Comparison of ENCODE assay signal across 8 mouse cellular contexts in the genomic region with DNA sequence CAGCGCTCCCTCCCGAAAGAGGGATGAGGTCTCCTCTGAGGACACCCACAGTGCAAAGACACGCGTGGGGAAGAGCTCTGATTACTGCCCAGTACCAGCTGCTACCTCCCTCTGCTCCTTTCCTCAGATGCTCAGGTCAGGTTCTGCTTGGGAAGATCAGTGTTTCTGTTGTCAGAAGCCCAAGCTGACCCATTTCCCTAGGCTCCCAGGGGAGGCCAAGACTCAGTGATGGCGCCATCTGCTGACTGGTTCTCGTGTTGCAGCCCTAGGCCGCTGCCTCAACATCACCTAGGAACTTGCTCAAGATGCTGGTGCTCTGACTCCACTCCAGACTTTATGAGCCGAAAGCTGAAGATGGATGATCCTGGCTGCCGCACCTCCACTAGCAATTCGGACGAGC. TPM values are rescaled to one million over a fixed set of nuclear protein-coding genes. Genes with fewer than 3 reads are reported as not detected.
DNase-seq lines count a peak whose midpoint lies in the region; ATAC-seq lines count a peak whose summit lies in the region.

No protein-coding gene starts in this region.

- H3K9ac ChIP-seq in heart, embryonic 11.5 days (ENCODE audit: low read depth, low read length), result no peak overlapping the region
- no peak overlapping the region for H3K9ac ChIP-seq in intestine, embryonic 16.5 days (ENCODE audit: low read depth, low read length)
- H3K9ac ChIP-seq in stomach, embryonic 15.5 days, result no peak overlapping the region

- no peak overlapping the region for H3K27ac ChIP-seq in heart, embryonic 11.5 days (ENCODE audit: low read depth, low read length)
- H3K27ac ChIP-seq in intestine, embryonic 16.5 days (ENCODE audit: low read length), result no peak overlapping the region
- H3K27ac ChIP-seq in stomach, embryonic 15.5 days, result no peak overlapping the region

- DNase-seq in heart, adult 18-20 months, result peak; percentile 63 to 88
- DNase-seq in cerebellum, adult 8-10 months, result peak; percentile 94
- peak; percentile 56 to 75 for DNase-seq in frontal cortex, postnatal 14 days (ENCODE audit: low spot score in 2 of 2)
- peak; percentile 85 to 86 for DNase-seq in left cerebral cortex, postnatal 14 days (ENCODE audit: low spot score in 2 of 2)
- DNase-seq in neural tube, embryonic 10.5 days (ENCODE audit: extremely low spot score, low spot score), result peak; percentile 73

- WGBS in heart, embryonic 11.5 days (ENCODE audit: insufficient replicate concordance), result 50% methylated on average over 11 of the region's 11 CpGs
- 52% methylated on average over 11 of the region's 11 CpGs for WGBS in intestine, embryonic 16.5 days
- 39% methylated on average over 11 of the region's 11 CpGs for WGBS in stomach, embryonic 15.5 days

- no peaks in the 10 kb centered on the region for H3K36me3 ChIP-seq in heart, embryonic 11.5 days (ENCODE audit: control insufficient read depth, insufficient read depth, low read length)
- H3K36me3 ChIP-seq in intestine, embryonic 16.5 days (ENCODE audit: control insufficient read depth, insufficient read depth, low read length), result no peaks in the 10 kb centered on the region
- H3K36me3 ChIP-seq in stomach, embryonic 15.5 days, result no peaks in the 10 kb centered on the region

- H3K4me1 ChIP-seq in heart, embryonic 11.5 days (ENCODE audit: control insufficient read depth, insufficient read depth, low read length), result no peaks in the 10 kb centered on the region
- H3K4me1 ChIP-seq in intestine, embryonic 16.5 days (ENCODE audit: control insufficient read depth, insufficient read depth, low read length), result no peaks in the 10 kb centered on the region
- no peaks in the 10 kb centered on the region for H3K4me1 ChIP-seq in stomach, embryonic 15.5 days

- H3K27me3 ChIP-seq in heart, embryonic 11.5 days (ENCODE audit: control insufficient read depth, insufficient read depth, low read length), result no peaks in the 10 kb centered on the region
- H3K27me3 ChIP-seq in intestine, embryonic 16.5 days (replicated peaks; ENCODE audit: control insufficient read depth, insufficient read depth, low read length), result no peaks in the 10 kb centered on the region
- H3K27me3 ChIP-seq in stomach, embryonic 15.5 days (replicated peaks), result no peaks in the 10 kb centered on the region

- H3K4me3 ChIP-seq in heart, embryonic 11.5 days (ENCODE audit: low read depth, low read length), result no peak overlapping the region
- H3K4me3 ChIP-seq in intestine, embryonic 16.5 days (ENCODE audit: low read length), result no peak overlapping the region
- H3K4me3 ChIP-seq in stomach, embryonic 15.5 days (replicated peaks), result no peak overlapping the region

- no peak for ATAC-seq in heart, embryonic 11.5 days (replicated peaks; ENCODE audit: insufficient number of reproducible peaks, low FRiP score, low TSS enrichment)
- ATAC-seq in intestine, embryonic 16.5 days, result 0 out of 2 replicates have a peak, but pooled peaks have one; percentile 40
- 0 out of 2 replicates have a peak, but pooled peaks have one; percentile 14 for ATAC-seq in stomach, embryonic 15.5 days (ENCODE audit: insufficient read depth, low FRiP score, low read depth)

- no peak overlapping the region for H3K4me2 ChIP-seq in heart, embryonic 11.5 days
- no peak overlapping the region for H3K4me2 ChIP-seq in intestine, embryonic 16.5 days (ENCODE audit: low read depth, low read length)
- H3K4me2 ChIP-seq in stomach, embryonic 15.5 days, result no peak overlapping the region

- H3K9me3 ChIP-seq in heart, embryonic 11.5 days (replicated peaks; ENCODE audit: control insufficient read depth, low read length), result no peaks in the 10 kb centered on the region
- no peaks in the 10 kb centered on the region for H3K9me3 ChIP-seq in intestine, embryonic 16.5 days (ENCODE audit: control insufficient read depth, low read length)
- H3K9me3 ChIP-seq in stomach, embryonic 15.5 days, result no peaks in the 10 kb centered on the region

- intact Hi-C loops in left cerebral cortex, postnatal 14 days (cut with DNase I), result loop anchor here (2.0 kb wide), 1 partner anchor 169 kb away; no protein-coding TSS in a partner anchor

RNA-seq across cellular contexts. Expression of gene Gramd1b, which starts 52.4 kb away (rescaled TPM):
- total RNA-seq in heart, adult 18-20 months (2021), result 10 to 100 TPM; 14.7 to 16.7 TPM
- polyA plus RNA-seq in heart, embryonic 11.5 days (2014; fragmentation: Nextera tagmentation; extraction: Ambion mirVana), result 6.1 and 8.5 TPM in 2 replicates
- polyA plus RNA-seq in intestine, embryonic 16.5 days (2015; fragmentation: Nextera tagmentation; extraction: Ambion mirVana), result 4.9 and 6.0 TPM in 2 replicates
- total RNA-seq in left cerebral cortex, postnatal 14 days (2021), result 100 to 1,000 TPM; 155 to 181 TPM
- polyA plus RNA-seq in stomach, embryonic 15.5 days (2015; fragmentation: Nextera tagmentation; extraction: Ambion mirVana), result 4.0 and 4.8 TPM in 2 replicates
